Mouse (Mus musculus) limb, embryonic 14.5 days (tissue): ENCODE data around the gene Babam2. TPM values are rescaled to one million over a fixed set of nuclear protein-coding genes. Genes with fewer than 3 reads are reported as not detected.

ENCODE experiments used
- ATAC-seq: fragments of 200-750 bp; cut with Nextera tagmentation; 2 replicates; pipeline ENCODE4 v1.8.0; 2017; ENCODE audit warnings: low read depth, moderate number of reproducible peaks, moderate TSS enrichment; ENCODE audit not compliant: low FRiP score
- DNase-seq: peaks from one replicate; pipeline ENCODE4 v3.0.0-alpha.2; 2015; ENCODE audit warnings: low spot score
- H3K27ac ChIP-seq: fragments of 300-500 bp; sonication (generic); replicated peaks from 2 replicates; pipeline ENCODE4 v1.5.1; 2014; ENCODE audit warnings: low read depth, mild to moderate bottlenecking, low read length, moderate library complexity, mixed read lengths
- H3K27me3 ChIP-seq: fragments of 300-500 bp; sonication (generic); 2 replicates; pipeline ENCODE4 v1.6.1; 2014; ENCODE audit warnings: low read length, mixed read lengths; ENCODE audit not compliant: control insufficient read depth, insufficient read depth
- H3K36me3 ChIP-seq: fragments of 300-500 bp; sonication (generic); 2 replicates; pipeline ENCODE4 v1.6.1; 2014; ENCODE audit warnings: mild to moderate bottlenecking, low read length, moderate library complexity, mixed read lengths; ENCODE audit not compliant: control insufficient read depth, insufficient read depth
- H3K4me1 ChIP-seq: fragments of 300-500 bp; sonication (generic); 2 replicates; pipeline ENCODE4 v1.6.1; 2014; ENCODE audit warnings: antibody characterized with exemption, low read length, mixed read lengths; ENCODE audit not compliant: control insufficient read depth, insufficient read depth
- H3K4me2 ChIP-seq: fragments of 300-500 bp; sonication (generic); replicated peaks from 2 replicates; pipeline ENCODE4 v1.6.1; 2014; ENCODE audit warnings: low read depth, mild to moderate bottlenecking, low read length, moderate library complexity; ENCODE audit not compliant: severe bottlenecking
- H3K4me3 ChIP-seq: fragments of 300-500 bp; sonication (generic); replicated peaks from 2 replicates; pipeline ENCODE4 v1.5.1; 2014; ENCODE audit warnings: low read length
- H3K9ac ChIP-seq: fragments of 300-500 bp; sonication (generic); 2 replicates; pipeline ENCODE4 v1.6.1; 2014; ENCODE audit warnings: mild to moderate bottlenecking, low read depth, low read length, moderate library complexity; ENCODE audit not compliant: severe bottlenecking
- H3K9me3 ChIP-seq: fragments of 300-500 bp; sonication (generic); 2 replicates; pipeline ENCODE4 v1.6.1; 2016; ENCODE audit warnings: low read length; ENCODE audit not compliant: control insufficient read depth
- POLR2A ChIP-seq: fragments of 200-500 bp; IDR thresholded peaks from 2 replicates; pipeline ENCODE4 v1.8.0; 2012; ENCODE audit warnings: inconsistent platforms, mild to moderate bottlenecking, moderate library complexity, borderline replicate concordance; ENCODE audit not compliant: insufficient read depth, insufficient read length; ENCODE audit errors: extremely low read depth
- WGBS: fragments of 180-500 bp; shearing (Covaris S2); extraction: QIAGEN DNeasy Blood & Tissue Kit; methylation state at CpG from one replicate; pipeline ENCODE4 v1.1.7; 2014; 5-methylcytosine and 5-hydroxymethylcytosine counted together
- polyA plus RNA-seq, 2 experiments: library from polyadenylated mRNA; depleted of rRNA in 1 of 2; stranded (reverse) in 1 of 2; unstranded in 1 of 2; fragments of >200 nt; fragmentation: Nextera tagmentation in 1 of 2; extraction: Ambion mirVana in 1 of 2; gene quantifications; 2 replicates each; pipeline versions ENCODE4 v1.2.1 to v1.2.3; 2012 to 2014

Gene Babam2
- polyA plus RNA-seq, 2 experiments, result 23.4 to 35.8 TPM

DNA sequence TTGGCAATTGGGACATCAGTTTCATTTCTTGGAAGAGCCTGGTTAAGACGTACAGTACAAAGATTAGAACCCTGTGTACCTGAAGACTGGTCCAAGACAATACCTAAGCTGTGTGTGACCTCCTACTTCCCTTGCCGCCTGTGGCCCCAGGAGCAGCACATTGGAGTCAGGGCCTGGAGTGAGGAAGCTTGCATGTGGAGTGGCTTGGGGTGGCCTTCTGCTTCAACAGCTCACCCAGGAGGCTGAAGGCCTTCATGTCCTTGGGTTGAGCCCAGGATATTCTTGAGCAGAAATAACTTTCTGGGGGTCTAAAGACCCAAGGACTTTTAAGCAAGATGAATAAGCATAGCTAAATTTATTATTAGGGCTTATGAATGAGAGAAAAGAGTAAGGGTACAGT is 369.4 kb downstream of the Babam2 start:
- no peak overlapping the region for H3K27ac ChIP-seq
- no peaks in the 10 kb centered on the region for H3K9me3 ChIP-seq
- TF ChIP-seq POLR2A, result no peak
- H3K36me3 ChIP-seq, result no peaks in the 10 kb centered on the region
- H3K27me3 ChIP-seq, result no peaks in the 10 kb centered on the region
- no peak for ATAC-seq
- no peak overlapping the region for H3K9ac ChIP-seq
- H3K4me3 ChIP-seq, result no peak overlapping the region
- H3K4me2 ChIP-seq, result no peak overlapping the region
- 90% methylated on average over 2 of the region's 2 CpGs for WGBS
- no peak for DNase-seq
- H3K4me1 ChIP-seq, result peaks cover 17% of the 10 kb centered on the region

DNA sequence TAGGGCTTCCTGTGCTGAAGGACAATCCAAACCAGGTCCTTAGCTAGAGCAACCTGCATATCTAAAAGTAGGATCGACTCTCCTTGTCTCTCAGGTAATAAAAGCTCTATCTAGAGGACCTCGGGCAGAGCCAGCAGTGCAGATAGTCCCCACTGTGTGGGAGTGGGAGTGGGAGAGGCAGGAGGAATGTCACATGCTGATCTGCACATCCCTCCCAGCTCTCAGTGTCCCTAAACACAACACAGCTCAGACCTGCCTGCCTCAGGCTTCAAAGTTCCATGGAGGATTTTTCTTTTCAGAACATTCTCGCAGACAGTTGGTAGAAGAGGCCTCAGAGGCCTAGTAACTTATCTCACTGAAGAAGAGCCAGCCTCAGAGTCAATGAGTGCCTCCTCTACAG is 371.1 kb downstream of the Babam2 start:
- H3K4me3 ChIP-seq, result no peak overlapping the region
- no peaks in the 10 kb centered on the region for H3K9me3 ChIP-seq
- H3K4me2 ChIP-seq, result no peak overlapping the region
- no peak for TF ChIP-seq POLR2A
- ATAC-seq (no peak), DNase-seq (no peak)
- 79% methylated on average over 3 of the region's 3 CpGs for WGBS
- H3K36me3 ChIP-seq, result no peaks in the 10 kb centered on the region
- no peak overlapping the region for H3K9ac ChIP-seq
- H3K27ac ChIP-seq, result no peak overlapping the region
- H3K4me1 ChIP-seq, result peaks cover 19% of the 10 kb centered on the region
- no peaks in the 10 kb centered on the region for H3K27me3 ChIP-seq

DNA sequence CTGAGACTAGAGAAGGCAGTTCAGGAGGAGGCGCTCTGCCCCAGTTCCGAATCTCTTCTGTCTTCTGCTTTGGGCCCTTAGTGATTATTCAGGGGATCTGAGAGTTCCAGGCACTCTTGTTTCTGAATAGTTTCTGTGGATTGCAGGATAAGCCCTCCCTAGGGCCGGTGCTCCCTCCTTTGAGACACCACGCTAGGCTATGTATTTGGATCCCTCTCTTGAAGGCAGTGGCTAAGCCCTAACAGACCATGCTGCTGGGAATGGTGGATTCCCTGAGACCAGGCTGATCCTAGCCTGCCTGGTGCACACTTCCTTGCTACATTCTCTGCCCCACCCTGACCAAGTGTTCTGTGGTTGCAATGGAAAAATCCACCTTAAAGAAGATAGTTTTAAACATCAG is 371.6 kb downstream of the Babam2 start:
- TF ChIP-seq POLR2A, result no peak
- Histone ChIP-seq H3K36me3 (no peaks in the 10 kb centered on the region), H3K27ac (no peak overlapping the region), H3K9me3 (no peaks in the 10 kb centered on the region), H3K9ac (no peak overlapping the region), H3K4me1 (peaks cover 19% of the 10 kb centered on the region), H3K4me3 (no peak overlapping the region), H3K4me2 (no peak overlapping the region), H3K27me3 (no peaks in the 10 kb centered on the region)
- ATAC-seq, result no peak
- DNase-seq, result no peak
- 79% methylated on average over 4 of the region's 4 CpGs for WGBS

DNA sequence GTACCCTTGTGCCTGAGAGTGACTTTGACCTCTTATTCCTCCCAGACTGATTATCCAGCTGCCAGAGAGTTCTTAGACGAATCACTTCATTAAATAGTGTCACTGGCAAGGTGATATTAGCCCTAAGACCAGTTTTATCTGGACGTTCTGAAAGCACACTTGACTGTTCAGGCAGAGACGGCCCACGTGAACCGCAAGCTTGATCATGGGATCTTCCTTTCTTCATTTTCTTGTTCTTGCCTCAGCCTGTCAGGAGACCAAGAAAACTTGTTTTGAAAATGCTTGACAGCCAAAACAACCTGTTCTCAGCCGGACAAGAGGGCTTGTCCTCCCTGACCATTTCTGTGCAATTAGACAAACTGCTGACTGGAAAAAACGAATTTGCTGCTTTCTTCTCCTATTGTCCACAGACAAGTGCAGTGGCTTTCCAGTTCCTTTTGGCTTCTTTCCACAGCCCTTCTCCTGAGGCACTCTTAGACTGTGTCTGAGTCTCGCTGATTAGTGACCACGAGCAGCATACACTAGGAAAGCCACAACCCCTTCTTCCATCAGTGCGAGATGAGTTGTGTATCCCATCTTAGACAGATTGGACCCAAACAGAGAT is 372.2 kb downstream of the Babam2 start:
- no peaks in the 10 kb centered on the region for H3K27me3 ChIP-seq
- no peak overlapping the region for H3K9ac ChIP-seq
- no peak for DNase-seq
- H3K4me3 ChIP-seq, result no peak overlapping the region
- H3K4me2 ChIP-seq, result no peak overlapping the region
- no peak for ATAC-seq
- H3K9me3 ChIP-seq, result no peaks in the 10 kb centered on the region
- WGBS, result 82% methylated on average over 10 of the region's 10 CpGs
- no peak overlapping the region for H3K27ac ChIP-seq
- H3K36me3 ChIP-seq, result no peaks in the 10 kb centered on the region
- H3K4me1 ChIP-seq, result peaks cover 19% of the 10 kb centered on the region
- TF ChIP-seq POLR2A, result no peak

DNA sequence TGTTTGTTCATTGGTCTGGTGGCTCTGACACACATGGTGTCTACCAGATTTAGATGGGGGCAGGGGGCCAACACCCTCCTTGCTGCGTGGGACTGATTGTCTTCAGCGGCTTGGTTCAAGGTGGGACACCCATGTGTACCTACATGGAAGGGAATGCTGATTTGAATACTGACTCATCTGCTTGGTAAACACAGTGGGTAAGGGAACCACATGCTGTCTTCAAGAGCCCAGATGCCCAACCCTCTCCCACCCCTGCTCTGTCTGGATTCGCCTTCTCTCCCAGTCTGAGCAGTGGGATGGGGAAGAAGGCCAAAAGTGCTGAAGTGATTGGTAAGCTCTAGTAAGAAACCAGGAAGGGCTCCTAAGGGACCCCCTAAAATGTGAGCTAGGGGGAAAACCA is 373.3 kb downstream of the Babam2 start:
- H3K27ac ChIP-seq, result no peak overlapping the region
- DNase-seq (no peak), ATAC-seq (no peak)
- no peaks in the 10 kb centered on the region for H3K9me3 ChIP-seq
- 74% methylated on average over 3 of the region's 3 CpGs for WGBS
- H3K9ac ChIP-seq, result no peak overlapping the region
- H3K4me2 ChIP-seq, result no peak overlapping the region
- no peaks in the 10 kb centered on the region for H3K36me3 ChIP-seq
- no peaks in the 10 kb centered on the region for H3K27me3 ChIP-seq
- no peak for TF ChIP-seq POLR2A
- peaks cover 16% of the 10 kb centered on the region for H3K4me1 ChIP-seq
- no peak overlapping the region for H3K4me3 ChIP-seq

DNA sequence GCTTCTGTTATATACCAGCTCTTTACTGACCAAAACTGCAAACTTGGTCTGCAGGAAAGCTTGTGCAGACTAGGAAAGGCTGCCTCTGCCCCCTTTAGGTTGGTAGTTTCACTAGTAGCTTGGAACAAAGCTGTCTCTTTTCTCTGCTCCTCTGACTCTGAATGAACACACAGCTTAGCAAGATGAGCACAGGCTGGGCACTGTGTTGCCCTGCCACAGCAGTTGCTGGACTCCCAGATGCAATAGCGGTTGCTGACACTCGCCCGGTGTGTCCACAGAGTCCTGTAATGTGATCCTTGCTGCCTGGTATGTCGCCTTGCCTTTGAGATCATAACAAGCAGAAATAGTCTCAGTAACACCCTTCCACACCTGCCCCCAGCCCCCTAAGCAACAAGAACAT is 373.8 kb downstream of the Babam2 start:
- Histone ChIP-seq H3K27ac (0 out of 2 replicates have a peak overlapping the region, but pooled peaks have one; percentile 40), H3K9me3 (no peaks in the 10 kb centered on the region), H3K4me2 (no peak overlapping the region), H3K27me3 (no peaks in the 10 kb centered on the region), H3K9ac (no peak overlapping the region), H3K4me3 (no peak overlapping the region), H3K4me1 (peaks cover 13% of the 10 kb centered on the region), H3K36me3 (no peaks in the 10 kb centered on the region)
- ATAC-seq (no peak), DNase-seq (no peak)
- no peak for TF ChIP-seq POLR2A
- WGBS, result 17% methylated on average over 4 of the region's 4 CpGs
